Mouse (Mus musculus): ENCODE results near the gene Fign. TPM values are rescaled to one million over a fixed set of nuclear protein-coding genes. Genes with fewer than 3 reads are reported as not detected.

The Fign gene
- polyA plus RNA-seq, 1 experiment from 2014 or later: 6.7 TPM

- H3K9me3 ChIP-seq (replicated peaks; ENCODE audit: low read length): no peaks in the 10 kb centered on the region
- no peaks in the 10 kb centered on the region for H3K36me3 ChIP-seq (ENCODE audit: insufficient read depth, low read length)
- no peak overlapping the region for H3K9ac ChIP-seq (ENCODE audit: low read depth, low read length)
- no peak overlapping the region for H3K27ac ChIP-seq
- no peak overlapping the region for H3K4me2 ChIP-seq (ENCODE audit: low read length)
- TF ChIP-seq CTCF (IDR thresholded peaks at IDR 0.05; ENCODE audit: low read depth): no peak
- 33% methylated on average over 4 of the region's 4 CpGs for WGBS
- DNase-seq (ENCODE audit: low spot score): no peak
- ATAC-seq (replicated peaks; ENCODE audit: low FRiP score, low read depth): no peak
- H3K4me1 ChIP-seq (replicated peaks; ENCODE audit: insufficient read depth, low read length): no peaks in the 10 kb centered on the region
- no peak overlapping the region for H3K4me3 ChIP-seq (replicated peaks; ENCODE audit: low read depth, low read length)
- no peaks in the 10 kb centered on the region for H3K27me3 ChIP-seq (ENCODE audit: insufficient read depth, low read length)
Measured at GRCm38 (mm10) chr2:63926481-63927097, 171.2 kb downstream of the Fign start.

GRCm38 (mm10) chr2:63925721-63926235, 172.1 kb downstream of the Fign start:
- ATAC-seq (replicated peaks; ENCODE audit: low FRiP score, low read depth) (no peak), DNase-seq (ENCODE audit: low spot score) (no peak)
- Histone ChIP-seq H3K9me3 (replicated peaks; ENCODE audit: low read length) (no peaks in the 10 kb centered on the region), H3K4me2 (ENCODE audit: low read length) (no peak overlapping the region), H3K9ac (ENCODE audit: low read depth, low read length) (no peak overlapping the region), H3K27me3 (ENCODE audit: insufficient read depth, low read length) (no peaks in the 10 kb centered on the region), H3K36me3 (ENCODE audit: insufficient read depth, low read length) (no peaks in the 10 kb centered on the region), H3K4me1 (replicated peaks; ENCODE audit: insufficient read depth, low read length) (no peaks in the 10 kb centered on the region), H3K27ac (no peak overlapping the region), H3K4me3 (replicated peaks; ENCODE audit: low read depth, low read length) (no peak overlapping the region)
- 65% methylated on average over 4 of the region's 4 CpGs for WGBS
- peak; percentile 36; the same call in 1 of the 2 replicates for TF ChIP-seq CTCF (IDR thresholded peaks at IDR 0.05; ENCODE audit: low read depth)

All from kidney, postnatal 0 days (tissue).